Mouse (Mus musculus): ENCODE data around the gene Rasa3. TPM values are rescaled to one million over a fixed set of nuclear protein-coding genes. Genes with fewer than 3 reads are reported as not detected.
A peak's percentile ranks its signal among the peaks of the same experiment; 100 is the strongest.

The Rasa3 gene
- polyA plus RNA-seq, 1 experiment from 2014 or later: 33.2 TPM

DNA sequence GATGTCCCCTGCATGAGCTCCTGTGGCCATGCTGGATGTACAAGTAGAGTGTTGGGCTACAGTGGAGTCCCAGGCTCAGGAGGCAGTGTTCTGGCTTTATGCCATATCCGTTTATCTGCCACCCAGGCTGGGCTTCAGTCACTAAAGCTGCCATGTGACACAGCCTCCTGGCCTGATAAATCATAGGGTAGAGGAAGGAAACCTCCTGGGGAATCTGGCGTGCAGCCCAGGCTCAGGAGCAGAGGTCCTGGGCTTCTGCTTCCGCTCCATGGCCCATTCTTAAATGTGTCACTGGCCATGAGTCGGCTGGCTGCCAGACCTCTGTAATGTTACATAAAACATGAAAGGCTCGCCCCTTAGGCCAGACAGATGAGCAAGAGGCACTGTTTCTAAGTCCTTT is 146.5 kb downstream of the Rasa3 start:
- Histone ChIP-seq H3K4me3 (ENCODE audit: low read depth, low read length) (no peak overlapping the region), H3K36me3 (ENCODE audit: control insufficient read depth, insufficient read depth, low read length) (no peaks in the 10 kb centered on the region), H3K9me3 (replicated peaks; ENCODE audit: control insufficient read depth, low read length, poor library complexity, severe bottlenecking) (no peaks in the 10 kb centered on the region), H3K9ac (ENCODE audit: low read depth, low read length) (no peak overlapping the region), H3K4me1 (ENCODE audit: control insufficient read depth, insufficient read depth, low read length) (no peaks in the 10 kb centered on the region; the same call in 1 of the 2 replicates), H3K4me2 (ENCODE audit: low read length) (no peak overlapping the region), H3K27ac (ENCODE audit: low read length) (0 out of 2 replicates have a peak overlapping the region, but pooled peaks have one; percentile 35), H3K27me3 (ENCODE audit: control insufficient read depth, insufficient read depth, low read depth, low read length) (no peaks in the 10 kb centered on the region)
- ATAC-seq: peak; percentile 78
- WGBS: 33% methylated on average over 5 of the region's 5 CpGs

DNA sequence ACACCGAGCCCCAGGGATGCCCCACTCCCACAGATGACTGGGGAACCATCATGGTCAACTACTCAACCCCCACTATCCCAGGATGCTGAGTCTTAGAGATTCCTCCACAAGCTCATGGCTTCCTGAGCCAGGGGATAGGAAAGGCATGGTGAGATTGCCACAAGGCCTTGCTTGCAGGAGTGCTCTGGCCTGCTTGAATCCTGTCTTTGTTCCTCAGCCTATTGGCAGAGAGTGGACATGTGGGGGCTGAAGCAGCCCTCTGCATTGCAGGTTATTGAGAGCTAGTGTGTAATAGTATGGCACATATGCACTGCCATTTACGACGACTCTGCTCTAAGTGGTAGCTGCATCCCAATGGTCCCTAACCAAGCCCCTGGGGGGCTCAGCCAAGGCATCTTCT is 147.0 kb downstream of the Rasa3 start:
- no peaks in the 10 kb centered on the region for H3K9me3 ChIP-seq (replicated peaks; ENCODE audit: control insufficient read depth, low read length, poor library complexity, severe bottlenecking)
- no peaks in the 10 kb centered on the region for H3K27me3 ChIP-seq (ENCODE audit: control insufficient read depth, insufficient read depth, low read depth, low read length)
- H3K27ac ChIP-seq (ENCODE audit: low read length): 0 out of 2 replicates have a peak overlapping the region, but pooled peaks have one; percentile 35
- peak; percentile 68; the same call in 1 of the 2 replicates for ATAC-seq
- 70% methylated on average over 3 of the region's 3 CpGs for WGBS
- H3K36me3 ChIP-seq (ENCODE audit: control insufficient read depth, insufficient read depth, low read length): no peaks in the 10 kb centered on the region
- no peak overlapping the region for H3K4me3 ChIP-seq (ENCODE audit: low read depth, low read length)
- H3K9ac ChIP-seq (ENCODE audit: low read depth, low read length): no peak overlapping the region
- H3K4me1 ChIP-seq (ENCODE audit: control insufficient read depth, insufficient read depth, low read length): no peaks in the 10 kb centered on the region; the same call in 1 of the 2 replicates
- H3K4me2 ChIP-seq (ENCODE audit: low read length): no peak overlapping the region

DNA sequence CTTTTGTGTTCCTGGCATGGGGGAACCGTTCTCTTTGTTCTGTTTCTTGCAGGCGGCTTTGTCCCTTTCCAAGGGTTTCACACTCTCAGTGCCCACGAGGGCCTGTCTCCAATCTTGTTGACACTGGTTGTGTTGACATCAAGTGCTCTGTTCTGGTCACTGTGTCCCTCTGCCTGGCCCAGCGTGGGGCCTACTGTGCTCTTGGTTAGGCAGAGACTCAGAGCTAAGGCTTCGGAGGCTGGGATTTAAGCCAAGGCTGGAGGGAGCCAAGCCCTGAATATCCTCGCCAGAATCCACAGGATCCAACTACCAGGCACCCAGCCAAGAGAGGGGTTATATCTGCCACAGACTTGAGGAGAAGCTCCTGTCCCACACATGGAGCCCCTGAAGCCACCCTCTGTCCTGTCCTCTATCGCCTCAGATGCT is 147.5 kb downstream of the Rasa3 start:
- Histone ChIP-seq H3K9me3 (replicated peaks; ENCODE audit: control insufficient read depth, low read length, poor library complexity, severe bottlenecking) (no peaks in the 10 kb centered on the region), H3K36me3 (ENCODE audit: control insufficient read depth, insufficient read depth, low read length) (no peaks in the 10 kb centered on the region), H3K27me3 (ENCODE audit: control insufficient read depth, insufficient read depth, low read depth, low read length) (no peaks in the 10 kb centered on the region), H3K4me2 (ENCODE audit: low read length) (no peak overlapping the region), H3K4me1 (ENCODE audit: control insufficient read depth, insufficient read depth, low read length) (no peaks in the 10 kb centered on the region; the same call in 1 of the 2 replicates), H3K9ac (ENCODE audit: low read depth, low read length) (no peak overlapping the region), H3K27ac (ENCODE audit: low read length) (no peak overlapping the region), H3K4me3 (ENCODE audit: low read depth, low read length) (no peak overlapping the region)
- whole genome bisulfite sequencing: 64% methylated on average over 7 of the region's 7 CpGs
- peak; percentile 75 for ATAC-seq

DNA sequence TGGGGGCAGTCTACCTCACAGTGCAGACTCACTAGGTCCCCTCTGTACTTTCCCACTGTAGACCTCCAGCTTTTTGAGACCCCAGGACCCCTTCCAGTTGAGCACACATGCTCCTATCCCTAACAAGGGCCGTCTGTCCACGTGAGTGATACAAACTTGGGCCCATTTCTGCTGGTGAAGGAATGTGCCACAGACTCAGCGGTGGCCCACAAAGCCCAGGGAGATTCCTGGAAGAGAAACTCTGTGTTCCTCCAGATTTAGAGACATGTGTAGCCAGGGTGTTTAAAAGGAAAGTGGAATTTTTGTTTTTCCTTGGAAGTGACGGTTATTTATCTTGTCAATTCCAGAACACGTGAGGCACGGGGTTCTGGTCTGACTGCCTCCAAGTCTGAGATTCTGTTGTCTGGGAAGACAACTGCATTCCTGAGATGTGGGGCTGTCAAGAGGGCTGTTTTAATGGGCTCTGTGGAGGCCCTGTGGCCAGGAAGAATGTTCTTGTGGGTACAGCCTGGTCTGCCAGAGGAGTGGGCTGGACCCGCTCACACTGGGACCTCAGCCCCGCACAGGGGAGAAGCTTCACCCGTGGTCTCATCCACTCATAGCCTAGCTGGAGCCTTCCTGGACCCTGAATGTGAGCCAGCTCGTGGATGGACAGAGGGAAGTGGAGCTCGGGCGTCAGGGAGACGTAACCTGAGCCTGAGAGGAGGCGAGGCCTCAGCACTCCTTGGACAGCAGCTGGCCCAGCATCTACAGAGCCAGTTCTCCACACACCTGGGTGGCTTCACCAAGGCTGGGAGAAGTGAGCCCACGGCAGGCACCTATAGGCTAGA is 148.2 kb downstream of the Rasa3 start:
- 69% methylated on average over 15 of the region's 15 CpGs for WGBS
- Histone ChIP-seq H3K36me3 (ENCODE audit: control insufficient read depth, insufficient read depth, low read length) (no peaks in the 10 kb centered on the region), H3K27me3 (ENCODE audit: control insufficient read depth, insufficient read depth, low read depth, low read length) (no peaks in the 10 kb centered on the region), H3K4me2 (ENCODE audit: low read length) (no peak overlapping the region), H3K9me3 (replicated peaks; ENCODE audit: control insufficient read depth, low read length, poor library complexity, severe bottlenecking) (no peaks in the 10 kb centered on the region), H3K9ac (ENCODE audit: low read depth, low read length) (no peak overlapping the region), H3K27ac (ENCODE audit: low read length) (no peak overlapping the region), H3K4me3 (ENCODE audit: low read depth, low read length) (no peak overlapping the region), H3K4me1 (ENCODE audit: control insufficient read depth, insufficient read depth, low read length) (no peaks in the 10 kb centered on the region; the same call in 1 of the 2 replicates)
- no peak for ATAC-seq

DNA sequence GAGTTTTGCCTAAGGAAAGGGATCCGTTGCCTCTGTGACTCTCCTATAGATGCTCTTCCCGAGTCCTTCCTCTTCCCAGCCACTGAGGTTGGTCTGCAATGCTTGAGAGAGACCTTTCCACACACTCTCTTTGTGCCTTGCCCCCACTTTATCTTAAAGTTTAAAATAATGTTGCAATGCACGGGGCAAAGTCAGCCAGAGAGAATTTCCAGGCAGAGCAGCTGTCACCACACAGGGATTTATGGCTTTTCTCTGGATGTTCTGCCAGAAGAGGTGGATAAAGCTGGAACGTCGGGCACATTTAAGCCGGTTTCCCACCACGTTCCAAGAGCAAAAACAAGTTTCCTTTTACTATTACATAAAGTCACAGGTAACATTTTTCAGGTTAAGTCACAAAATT is 156.0 kb downstream of the Rasa3 start:
- no peaks in the 10 kb centered on the region for H3K36me3 ChIP-seq (ENCODE audit: control insufficient read depth, insufficient read depth, low read length)
- ATAC-seq: no peak
- no peaks in the 10 kb centered on the region for H3K4me1 ChIP-seq (ENCODE audit: control insufficient read depth, insufficient read depth, low read length)
- no peak overlapping the region for H3K27ac ChIP-seq (ENCODE audit: low read length)
- no peak overlapping the region for H3K4me3 ChIP-seq (ENCODE audit: low read depth, low read length)
- 84% methylated on average over 7 of the region's 7 CpGs for WGBS
- H3K4me2 ChIP-seq (ENCODE audit: low read length): no peak overlapping the region
- H3K9me3 ChIP-seq (replicated peaks; ENCODE audit: control insufficient read depth, low read length, poor library complexity, severe bottlenecking): no peaks in the 10 kb centered on the region
- no peaks in the 10 kb centered on the region; the same call in none of the 2 replicates for H3K27me3 ChIP-seq (ENCODE audit: control insufficient read depth, insufficient read depth, low read depth, low read length)
- H3K9ac ChIP-seq (ENCODE audit: low read depth, low read length): no peak overlapping the region

GRCm38 (mm10) chr8:13520349-13520748 is 157.1 kb downstream of the Rasa3 start:
- 66% methylated on average over 6 of the region's 6 CpGs for WGBS
- Histone ChIP-seq H3K27me3 (ENCODE audit: control insufficient read depth, insufficient read depth, low read depth, low read length) (no peaks in the 10 kb centered on the region; the same call in none of the 2 replicates), H3K36me3 (ENCODE audit: control insufficient read depth, insufficient read depth, low read length) (no peaks in the 10 kb centered on the region), H3K4me2 (ENCODE audit: low read length) (no peak overlapping the region), H3K27ac (ENCODE audit: low read length) (no peak overlapping the region), H3K4me1 (ENCODE audit: control insufficient read depth, insufficient read depth, low read length) (no peaks in the 10 kb centered on the region), H3K9me3 (replicated peaks; ENCODE audit: control insufficient read depth, low read length, poor library complexity, severe bottlenecking) (no peaks in the 10 kb centered on the region), H3K9ac (ENCODE audit: low read depth, low read length) (no peak overlapping the region), H3K4me3 (ENCODE audit: low read depth, low read length) (no peak overlapping the region)
- no peak for ATAC-seq

- no peaks in the 10 kb centered on the region for H3K4me1 ChIP-seq (ENCODE audit: control insufficient read depth, insufficient read depth, low read length)
- H3K27me3 ChIP-seq (ENCODE audit: control insufficient read depth, insufficient read depth, low read depth, low read length): no peaks in the 10 kb centered on the region; the same call in none of the 2 replicates
- H3K36me3 ChIP-seq (ENCODE audit: control insufficient read depth, insufficient read depth, low read length): no peaks in the 10 kb centered on the region
- H3K9ac ChIP-seq (ENCODE audit: low read depth, low read length): no peak overlapping the region
- H3K9me3 ChIP-seq (replicated peaks; ENCODE audit: control insufficient read depth, low read length, poor library complexity, severe bottlenecking): no peaks in the 10 kb centered on the region
- H3K4me3 ChIP-seq (ENCODE audit: low read depth, low read length): no peak overlapping the region
- H3K27ac ChIP-seq (ENCODE audit: low read length): no peak overlapping the region
- 84% methylated on average over 9 of the region's 9 CpGs for WGBS
- no peak for ATAC-seq
- H3K4me2 ChIP-seq (ENCODE audit: low read length): no peak overlapping the region
Observed at GRCm38 (mm10) chr8:13519503-13519902, 157.9 kb downstream of the Rasa3 start.

DNA sequence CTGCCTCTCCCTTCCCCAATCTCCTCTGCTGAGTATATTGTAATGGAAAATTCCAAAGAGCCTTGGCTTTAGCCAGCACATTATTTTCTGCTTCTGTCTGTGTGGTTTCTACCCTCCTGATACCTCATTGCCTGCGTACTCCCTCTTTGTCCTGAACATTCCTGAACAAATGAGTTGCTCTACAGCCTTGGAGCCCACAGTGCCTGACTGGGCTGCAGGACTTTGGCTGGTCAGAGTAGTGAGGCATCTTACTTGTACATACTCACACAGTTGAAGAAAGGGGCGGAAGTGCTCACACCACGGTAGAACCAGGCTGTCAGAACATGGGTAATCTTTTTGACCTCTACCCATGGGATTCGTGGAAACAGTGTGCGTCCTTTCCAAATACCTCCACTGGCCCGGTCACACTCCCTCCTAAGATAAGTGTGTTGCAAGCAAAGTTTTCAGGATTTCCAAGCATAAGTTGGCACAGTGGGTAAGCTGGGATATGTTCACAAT is 160.1 kb downstream of the Rasa3 start:
- H3K36me3 ChIP-seq (ENCODE audit: control insufficient read depth, insufficient read depth, low read length): no peaks in the 10 kb centered on the region
- 89% methylated on average over 6 of the region's 6 CpGs for WGBS
- H3K27ac ChIP-seq (ENCODE audit: low read length): no peak overlapping the region
- no peaks in the 10 kb centered on the region for H3K9me3 ChIP-seq (replicated peaks; ENCODE audit: control insufficient read depth, low read length, poor library complexity, severe bottlenecking)
- H3K27me3 ChIP-seq (ENCODE audit: control insufficient read depth, insufficient read depth, low read depth, low read length): no peaks in the 10 kb centered on the region
- ATAC-seq: no peak
- H3K4me1 ChIP-seq (ENCODE audit: control insufficient read depth, insufficient read depth, low read length): no peaks in the 10 kb centered on the region
- no peak overlapping the region for H3K4me3 ChIP-seq (ENCODE audit: low read depth, low read length)
- no peak overlapping the region for H3K9ac ChIP-seq (ENCODE audit: low read depth, low read length)
- no peak overlapping the region for H3K4me2 ChIP-seq (ENCODE audit: low read length)
